Mouse (Mus musculus): Measurements from ENCODE around the gene Hfm1. TPM values are rescaled to one million over a fixed set of nuclear protein-coding genes. Genes with fewer than 3 reads are reported as not detected.

Hfm1 gene
- not detected in 4 replicates for total RNA-seq (2023)

GRCm38 (mm10) chr5:106925488-106926368, at the start of gene Hfm1:
Hfm1 (minus strand) TSS chr5:106926321.

DNA sequence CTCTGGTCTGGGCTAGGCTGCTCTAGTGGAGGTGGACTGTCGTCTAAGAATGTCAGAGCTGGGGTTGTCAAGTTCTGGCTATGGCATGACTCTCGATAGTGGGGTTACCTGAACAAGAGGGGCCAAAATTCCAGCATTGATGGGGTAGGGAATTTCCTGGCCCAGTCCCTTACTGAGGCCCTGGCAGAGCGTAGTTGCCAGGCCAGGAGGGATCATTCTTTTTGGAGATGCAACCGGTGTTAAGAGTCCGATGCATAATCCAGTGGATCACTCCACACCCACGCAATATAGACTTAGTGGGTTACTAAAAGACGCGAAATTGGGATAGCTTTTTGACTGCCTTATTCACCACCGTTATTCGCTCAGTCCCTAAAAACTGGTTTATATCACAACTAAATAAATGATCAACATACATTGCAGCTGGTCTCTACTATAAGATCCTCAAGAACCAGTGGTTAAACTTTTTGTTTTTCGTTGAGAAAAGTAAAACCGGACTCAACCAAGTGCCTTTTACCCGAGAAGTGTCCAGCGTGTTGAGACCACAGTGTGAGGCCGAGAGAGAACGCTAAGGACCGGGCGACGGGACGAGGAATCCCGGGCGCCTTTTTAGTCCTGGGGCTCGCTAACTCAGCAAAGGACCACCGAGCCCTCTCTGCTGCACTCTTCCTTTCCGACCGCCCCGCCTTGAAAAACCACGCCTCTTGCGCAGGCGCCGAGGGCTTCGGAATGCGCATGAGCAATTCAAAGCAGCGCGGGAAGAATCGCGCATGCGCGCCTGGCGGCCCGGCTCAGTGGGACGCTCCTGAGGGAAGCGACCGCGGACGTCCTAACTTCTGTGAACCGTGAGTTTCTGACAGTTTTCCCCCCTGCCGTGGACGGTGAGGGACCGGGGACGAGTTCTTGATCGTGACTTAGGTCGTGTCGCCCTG, 37.7 kb upstream of the Hfm1 start, which contains the start of gene Cdc7:
TSS of gene Cdc7 (plus strand) at position 739 of the 929 bp plus-strand sequence.

Other genes with a start within 250 kb of the Hfm1 start
- gene Zfp644, start 229.0 kb downstream of the Hfm1 start, total RNA-seq (2023): 168 to 180 TPM (median 177 TPM) in 4 replicates
- 14.3 to 19.7 TPM (median 16.9 TPM) in 4 replicates for gene Cdc7, start 38.0 kb upstream of the Hfm1 start, total RNA-seq (2023)